Mouse (Mus musculus): ENCODE measurements around the gene Tdgf1.

- TF ChIP-seq CTCF (IDR thresholded peaks at IDR 0.05; ENCODE audit: control insufficient read depth, insufficient read depth, insufficient read length) = no peak
- TF ChIP-seq MYOD1 (IDR thresholded peaks at IDR 0.05; ENCODE audit: control insufficient read depth, insufficient read length, low read depth) = no peak
- TF ChIP-seq MYOG (IDR thresholded peaks at IDR 0.05; ENCODE audit: control insufficient read depth, extremely low read depth, insufficient read length) = no peak
- TF ChIP-seq MAX (IDR thresholded peaks at IDR 0.05) = no peak
Observed at GRCm38 (mm10) chr9:110901204-110901603, 44.8 kb downstream of the Tdgf1 start.
